Mouse (Mus musculus) spleen, adult 12 weeks (tissue): ENCODE results near the gene Tufm.
"Not testable (repeated sequence)": the region's sequence is repeated elsewhere in the genome, so short reads cannot be mapped to it uniquely, and the experiment has no call there.

ENCODE experiments used
- DNase-seq: peaks from one replicate; pipeline ENCODE4 v3.0.0; 2022; ENCODE audit warnings: low spot score

Gene Tufm

GRCm38 (mm10) chr7:126465246-126466030, 21.7 kb upstream of the Tufm start:
- DNase-seq: no peak

- DNase-seq: no peak
Observed at GRCm38 (mm10) chr7:126466116-126466515, 21.0 kb upstream of the Tufm start.

- no peak for DNase-seq
Observed at GRCm38 (mm10) chr7:126466707-126467106, 20.5 kb upstream of the Tufm start.

- peak; percentile 44 for DNase-seq
Observed at GRCm38 (mm10) chr7:126467271-126467670, 19.9 kb upstream of the Tufm start.

- DNase-seq: no peak
Observed at GRCm38 (mm10) chr7:126467834-126468627, 19.1 kb upstream of the Tufm start.

GRCm38 (mm10) chr7:126470077-126470476, 17.1 kb upstream of the Tufm start:
- DNase-seq: no peak

GRCm38 (mm10) chr7:126471361-126471760, 15.8 kb upstream of the Tufm start:
- DNase-seq: no peak

- no peak for DNase-seq
Observed at GRCm38 (mm10) chr7:126471853-126472252, 15.3 kb upstream of the Tufm start.

GRCm38 (mm10) chr7:126472306-126472705, 14.9 kb upstream of the Tufm start:
- DNase-seq: peak; percentile 12

GRCm38 (mm10) chr7:126472713-126473112, 14.4 kb upstream of the Tufm start:
- DNase-seq: no peak

- no peak for DNase-seq
Observed at GRCm38 (mm10) chr7:126473470-126474086, 13.6 kb upstream of the Tufm start.

GRCm38 (mm10) chr7:126474486-126474955, 12.6 kb upstream of the Tufm start:
- DNase-seq: no peak

GRCm38 (mm10) chr7:126474993-126475581, 12.1 kb upstream of the Tufm start, which contains the start of gene Sh2b1:
TSS of gene Sh2b1 (minus strand) at chr7:126475424.
- DNase-seq: peak; percentile 75

- DNase-seq: no peak
Observed at GRCm38 (mm10) chr7:126481699-126482098, 5.5 kb upstream of the Tufm start.

GRCm38 (mm10) chr7:126482392-126482871, 4.7 kb upstream of the Tufm start:
- DNase-seq: peak; percentile 47

GRCm38 (mm10) chr7:126487617-126488385, 640 bp downstream of the Tufm start:
- DNase-seq: not testable (repeated sequence)

GRCm38 (mm10) chr7:126491005-126491404, 3.8 kb downstream of the Tufm start:
- no peak for DNase-seq

- no peak for DNase-seq
Observed at GRCm38 (mm10) chr7:126491973-126492372, 4.8 kb downstream of the Tufm start.

- no peak for DNase-seq
Observed at GRCm38 (mm10) chr7:126494120-126494519, 7.0 kb downstream of the Tufm start.

- no peak for DNase-seq
Observed at GRCm38 (mm10) chr7:126496475-126496874, 9.3 kb downstream of the Tufm start.

- DNase-seq: no peak
Observed at GRCm38 (mm10) chr7:126497966-126498365, 10.8 kb downstream of the Tufm start.
